Mouse (Mus musculus) liver, postnatal 0 days (tissue): ENCODE measurements at regions not wholly inside any gene's neighbourhood (a gene's known extent, or its start where the extent isn't known, plus 50 kb on each side); places are given as distances from the start of the nearest gene placed in this dataset.

ENCODE experiments used
- CTCF ChIP-seq: sonication (generic); IDR thresholded peaks from 2 replicates; pipeline ENCODE4 v1.5.1; 2016; ENCODE audit warnings: antibody characterized with exemption, low read depth
- EP300 ChIP-seq: IDR thresholded peaks from 2 replicates; pipeline ENCODE4 v1.6.1; 2016; ENCODE audit warnings: antibody characterized with exemption, low read depth, mild to moderate bottlenecking

DNA sequence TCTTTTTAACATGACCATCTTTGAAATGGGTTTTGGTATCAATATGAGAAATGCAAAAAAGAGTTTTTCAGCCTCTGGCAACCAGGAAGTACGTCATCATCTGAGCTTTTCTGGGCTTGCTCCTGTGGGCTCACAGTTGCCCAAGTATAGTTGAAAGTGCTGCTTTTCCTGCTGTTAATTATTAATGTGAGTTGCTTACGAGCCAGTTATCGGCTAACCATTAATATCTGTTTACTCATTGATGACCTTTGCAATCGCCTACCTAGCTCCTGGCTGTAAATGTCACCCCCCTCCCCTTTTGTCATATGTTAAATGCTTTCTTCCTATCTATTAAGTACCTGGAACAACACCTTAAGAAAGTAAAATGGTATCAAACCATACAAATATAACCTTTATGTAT, 135.3 kb upstream of the Nr2f2 start:
- TF ChIP-seq CTCF (no peak), EP300 (no peak)
